Mouse (Mus musculus): ENCODE data around the gene 4930432K21Rik. TPM values are rescaled to one million over a fixed set of nuclear protein-coding genes. Genes with fewer than 3 reads are reported as not detected.

The 4930432K21Rik gene
- total and polyA plus RNA-seq, 3 experiments, result 0.09 TPM; not detected in 2

- TF ChIP-seq ZKSCAN1 (IDR thresholded peaks at IDR 0.05; ENCODE audit: borderline replicate concordance, low read depth, low read length) (no peak), TBP (conservative IDR thresholded peaks at IDR 0.05; ENCODE audit: low read depth, low read length) (no peak), USF2 (conservative IDR thresholded peaks at IDR 0.05; ENCODE audit: low read depth, low read length) (no peak), IRF4 (IDR thresholded peaks at IDR 0.05; ENCODE audit: low read depth, low read length) (no peak), E2F4 (IDR thresholded peaks at IDR 0.05; ENCODE audit: insufficient replicate concordance, low read depth, low read length) (no peak), MXI1 (IDR thresholded peaks at IDR 0.05; ENCODE audit: low read depth, low read length) (no peak), JUND (conservative IDR thresholded peaks at IDR 0.05; ENCODE audit: low read depth, low read length) (no peak)
These were observed 60.0 kb downstream of the 4930432K21Rik start (continued) for GRCm38 (mm10) chr8:84207811-84208210.

- dilution Hi-C loops (cut with MboI; ENCODE audit: extremely low pct_ligation_motif_present, extremely low pct_unique_long_range_greater_than_20kb, low sequenced_read_pairs), result no loop called here
- DNase-seq (ENCODE audit: extremely low read depth), result no peak
- Histone ChIP-seq H3K4me1 (ENCODE audit: control insufficient read depth in 1 of 2, insufficient read depth in 2 of 2) (peaks cover 12 to 33% of the 10 kb centered on the region in 2 experiments), H3K36me3 (replicated peaks in 1 of 2; ENCODE audit: control insufficient read depth in 1 of 2, insufficient read depth in 1 of 2, low read length in 1 of 2) (peaks cover 54 to 80% of the 10 kb centered on the region in 2 experiments), H3K27me3 (replicated peaks) (no peaks in the 10 kb centered on the region), H3K27ac (ENCODE audit: insufficient read depth, low read depth) (peak overlapping the region; percentile 60), H3K9ac (ENCODE audit: insufficient read depth, low read depth) (no peak overlapping the region), H3K4me2 (ENCODE audit: insufficient read depth, low read depth, poor library complexity, severe bottlenecking) (no peak overlapping the region), H3K79me2 (replicated peaks; ENCODE audit: control insufficient read depth, extremely low read depth, insufficient read depth, poor library complexity, severe bottlenecking) (peaks cover 13% of the 10 kb centered on the region), H3K4me3 (replicated peaks in 1 of 3; ENCODE audit: low read depth in 2 of 3, low read length in 2 of 3, poor library complexity in 1 of 3) (no peak overlapping the region), H3K9me3 (replicated peaks; ENCODE audit: low read length) (no peaks in the 10 kb centered on the region)
- in situ Hi-C loops (cut with MboI; ENCODE audit: low pct_ligation_motif_present, low pct_unique_long_range_greater_than_20kb, low sequenced_read_pairs), result loop anchor here (25.0 kb wide), 1 partner anchor 154 kb away; no protein-coding TSS in a partner anchor
- TF ChIP-seq JUN (IDR thresholded peaks at IDR 0.05; ENCODE audit: insufficient read depth, low read depth, low read length), result no peak
- TF ChIP-seq CHD1 (IDR thresholded peaks at IDR 0.05; ENCODE audit: low read depth, low read length), result no peak
- TF ChIP-seq E2F4 (IDR thresholded peaks at IDR 0.05; ENCODE audit: insufficient replicate concordance, low read depth, low read length), result no peak
- TF ChIP-seq PAX5 (IDR thresholded peaks at IDR 0.05; ENCODE audit: low read length), result no peak
- no peak for TF ChIP-seq NELFE (IDR thresholded peaks at IDR 0.05; ENCODE audit: low read depth, low read length)
- no peak for TF ChIP-seq TBP (conservative IDR thresholded peaks at IDR 0.05; ENCODE audit: low read depth, low read length)
- TF ChIP-seq MAX (IDR thresholded peaks at IDR 0.05; ENCODE audit: low read length), result no peak
- TF ChIP-seq KAT2A (IDR thresholded peaks at IDR 0.05; ENCODE audit: insufficient replicate concordance, low read length), result no peak
- TF ChIP-seq HCFC1 (IDR thresholded peaks at IDR 0.05; ENCODE audit: low read depth, low read length), result no peak
- no peak for TF ChIP-seq MAFK (IDR thresholded peaks at IDR 0.05; ENCODE audit: insufficient replicate concordance, low read length)
- TF ChIP-seq USF2 (conservative IDR thresholded peaks at IDR 0.05; ENCODE audit: low read depth, low read length), result no peak
- no peak for TF ChIP-seq CHD2 (IDR thresholded peaks at IDR 0.05; ENCODE audit: low read length)
- TF ChIP-seq ETS1 (conservative IDR thresholded peaks at IDR 0.05; ENCODE audit: low read depth, low read length), result no peak
- no peak for TF ChIP-seq SIN3A (IDR thresholded peaks at IDR 0.05; ENCODE audit: low read length)
- TF ChIP-seq RCOR1 (conservative IDR thresholded peaks at IDR 0.05; ENCODE audit: low read depth, low read length), result no peak
These were observed 60.9 kb downstream of the 4930432K21Rik start for GRCm38 (mm10) chr8:84208381-84209380.
